In the genomic region with DNA sequence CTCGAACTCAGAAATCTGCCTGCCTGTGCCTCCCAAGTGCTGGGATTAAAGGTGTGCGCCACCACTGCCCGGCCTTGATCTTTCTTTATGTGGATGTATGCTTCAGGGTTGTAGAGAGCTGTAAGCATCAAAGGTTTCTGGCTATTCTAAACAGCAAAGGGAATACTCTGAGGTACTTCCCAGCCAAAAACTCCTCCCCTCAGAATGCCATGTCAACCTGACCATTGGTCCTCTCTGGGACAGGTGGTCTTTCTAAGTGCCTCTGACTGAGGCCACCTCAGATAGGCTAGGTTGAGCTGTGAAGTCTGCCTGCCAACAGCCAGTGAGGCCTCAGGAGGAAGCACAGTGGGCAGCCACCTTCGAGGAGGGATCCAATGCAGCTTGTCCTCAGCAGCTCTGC, we compare ENCODE assay signal across 8 mouse cellular contexts. TPM values are rescaled to one million over a fixed set of nuclear protein-coding genes. Genes with fewer than 3 reads are reported as not detected.
DNase-seq lines count a peak whose midpoint lies in the region; ATAC-seq and TF ChIP-seq lines count a peak whose summit lies in the region.

No protein-coding gene starts in this region.

- peak overlapping the region; percentile 90 for H3K27ac ChIP-seq in gastrocnemius, adult 2 months
- peak overlapping the region; percentile 59 for H3K27ac ChIP-seq in testis, adult 2 months (ENCODE audit: control insufficient read depth, insufficient read depth, low read depth, low read length)
- H3K27ac ChIP-seq in liver, embryonic 12.5 days = peak overlapping the region; percentile 96

- ATAC-seq in liver, embryonic 12.5 days = peak; percentile 36; the same call in 1 of the 2 replicates

- no peaks in the 10 kb centered on the region for H3K27me3 ChIP-seq in testis, adult 2 months (ENCODE audit: control insufficient read depth, insufficient read depth, low read length)
- H3K27me3 ChIP-seq in liver, embryonic 12.5 days (replicated peaks) = no peaks in the 10 kb centered on the region

- H3K9me3 ChIP-seq in liver, embryonic 12.5 days (replicated peaks) = no peaks in the 10 kb centered on the region

- intact Hi-C loops in gastrocnemius, adult 2 months (cut with DNase I) = no loop called here

- 42% methylated on average over 4 of the region's 4 CpGs for WGBS in liver, embryonic 12.5 days (ENCODE audit: insufficient replicate concordance)

- TF ChIP-seq POLR2A in testis, adult 2 months (IDR thresholded peaks at IDR 0.05; ENCODE audit: control insufficient read depth, low read depth, low read length) = no peak

- peaks cover 2% of the 10 kb centered on the region for H3K36me3 ChIP-seq in testis, adult 2 months (ENCODE audit: control insufficient read depth, insufficient read depth, low read length)
- H3K36me3 ChIP-seq in liver, embryonic 12.5 days = peaks cover 31% of the 10 kb centered on the region

- DNase-seq in gastrocnemius, adult 2 months = no peak
- no peak for DNase-seq in gastrocnemius, postnatal 4 days (ENCODE audit: low spot score in 2 of 2)
- no peak for DNase-seq in testis, postnatal 10 days (ENCODE audit: low spot score)
- DNase-seq in cerebellum, postnatal 10 days = no peak
- DNase-seq in ovary, adult 18-20 months (ENCODE audit: low spot score) = no peak
- DNase-seq in gastrocnemius, adult 18-20 months (ENCODE audit: low spot score) = no peak

- H3K4me3 ChIP-seq in gastrocnemius, adult 2 months = peak overlapping the region; percentile 85
- H3K4me3 ChIP-seq in testis, adult 2 months (ENCODE audit: control insufficient read depth, low read depth, low read length) = no peak overlapping the region; the same call in 1 of the 2 replicates
- H3K4me3 ChIP-seq in liver, embryonic 12.5 days = peak overlapping the region; percentile 81

- peak overlapping the region; percentile 85 for H3K4me2 ChIP-seq in liver, embryonic 12.5 days

- H3K9ac ChIP-seq in liver, embryonic 12.5 days = peak overlapping the region; percentile 85

- H3K4me1 ChIP-seq in testis, adult 2 months (ENCODE audit: control insufficient read depth, insufficient read depth, low read length) = no peaks in the 10 kb centered on the region
- H3K4me1 ChIP-seq in liver, embryonic 12.5 days = peaks cover 68% of the 10 kb centered on the region

- TF ChIP-seq CTCF in gastrocnemius, adult 2 months (IDR thresholded peaks at IDR 0.05) = no peak
- no peak for TF ChIP-seq CTCF in testis, adult 2 months (IDR thresholded peaks at IDR 0.05; ENCODE audit: control insufficient read depth, insufficient read depth, insufficient replicate concordance, low read depth, low read length)

RNA-seq across cellular contexts. Expression of a gene that starts 0.7 kb away (rescaled TPM):
- 10 to 100 TPM in 1 of 2 experiments, 1 to 10 TPM in 1; 8.6 to 14.3 TPM for total RNA-seq in gastrocnemius, adult 2 months (2021)
- 1 to 10 TPM; 8.0 to 8.9 TPM for total RNA-seq in gastrocnemius, postnatal 4 days (2021)
- polyA plus RNA-seq in testis, adult 2 months (2012; rRNA removed) = 3.2 and 3.6 TPM in 2 replicates
- 35.8 and 37.1 TPM in 2 replicates for polyA plus RNA-seq in liver, embryonic 12.5 days (2016; fragmentation: Nextera tagmentation; extraction: Ambion mirVana)
- total RNA-seq in gastrocnemius, adult 18-20 months (2021) = 1 to 10 TPM; 8.6 to 8.7 TPM

RNA-seq across cellular contexts. Expression of a gene that starts 6.8 kb away (rescaled TPM):
- 10 to 100 TPM; 31.9 to 49.4 TPM for total RNA-seq in gastrocnemius, adult 2 months (2021)
- total RNA-seq in gastrocnemius, postnatal 4 days (2021) = 10 to 100 TPM; 81.3 to 87.8 TPM
- polyA plus RNA-seq in testis, adult 2 months (2012; rRNA removed) = 161 and 224 TPM in 2 replicates
- 378 and 390 TPM in 2 replicates for polyA plus RNA-seq in liver, embryonic 12.5 days (2016; fragmentation: Nextera tagmentation; extraction: Ambion mirVana)
- 10 to 100 TPM; 33.9 to 45.4 TPM for total RNA-seq in gastrocnemius, adult 18-20 months (2021)

RNA-seq across cellular contexts. Expression of a gene that starts 15.9 kb away (rescaled TPM):
- total RNA-seq in gastrocnemius, adult 2 months (2021) = 1 to 10 TPM; 3.3 to 3.5 TPM
- 1 to 10 TPM; 8.1 to 8.3 TPM for total RNA-seq in gastrocnemius, postnatal 4 days (2021)
- polyA plus RNA-seq in testis, adult 2 months (2012; rRNA removed) = 19.2 and 21.1 TPM in 2 replicates
- polyA plus RNA-seq in liver, embryonic 12.5 days (2016; fragmentation: Nextera tagmentation; extraction: Ambion mirVana) = 3.6 and 3.9 TPM in 2 replicates
- total RNA-seq in gastrocnemius, adult 18-20 months (2021) = 1 to 10 TPM; 2.5 to 4.2 TPM

RNA-seq across cellular contexts. Expression of a gene that starts 17.1 kb away (rescaled TPM):
- 10 to 100 TPM; 10.0 to 14.5 TPM for total RNA-seq in gastrocnemius, adult 2 months (2021)
- total RNA-seq in gastrocnemius, postnatal 4 days (2021) = 10 to 100 TPM; 72.6 to 79.3 TPM
- polyA plus RNA-seq in testis, adult 2 months (2012; rRNA removed) = 40.0 and 43.3 TPM in 2 replicates
- polyA plus RNA-seq in liver, embryonic 12.5 days (2016; fragmentation: Nextera tagmentation; extraction: Ambion mirVana) = 11.8 and 12.2 TPM in 2 replicates
- total RNA-seq in gastrocnemius, adult 18-20 months (2021) = 10 to 100 TPM; 10.8 to 16.1 TPM

RNA-seq across cellular contexts. Expression of a gene that starts 23.8 kb away (rescaled TPM):
- total RNA-seq in gastrocnemius, adult 2 months (2021) = 10 to 100 TPM; 82.0 to 90.7 TPM
- total RNA-seq in gastrocnemius, postnatal 4 days (2021) = 10 to 100 TPM; 56.2 to 80.9 TPM
- 34.6 and 39.1 TPM in 2 replicates for polyA plus RNA-seq in testis, adult 2 months (2012; rRNA removed)
- polyA plus RNA-seq in liver, embryonic 12.5 days (2016; fragmentation: Nextera tagmentation; extraction: Ambion mirVana) = 1.3 and 2.1 TPM in 2 replicates
- total RNA-seq in gastrocnemius, adult 18-20 months (2021) = 10 to 100 TPM; 74.3 to 82.6 TPM
